Mouse (Mus musculus): ENCODE data around the gene Tecpr2.

Tecpr2 gene

DNA sequence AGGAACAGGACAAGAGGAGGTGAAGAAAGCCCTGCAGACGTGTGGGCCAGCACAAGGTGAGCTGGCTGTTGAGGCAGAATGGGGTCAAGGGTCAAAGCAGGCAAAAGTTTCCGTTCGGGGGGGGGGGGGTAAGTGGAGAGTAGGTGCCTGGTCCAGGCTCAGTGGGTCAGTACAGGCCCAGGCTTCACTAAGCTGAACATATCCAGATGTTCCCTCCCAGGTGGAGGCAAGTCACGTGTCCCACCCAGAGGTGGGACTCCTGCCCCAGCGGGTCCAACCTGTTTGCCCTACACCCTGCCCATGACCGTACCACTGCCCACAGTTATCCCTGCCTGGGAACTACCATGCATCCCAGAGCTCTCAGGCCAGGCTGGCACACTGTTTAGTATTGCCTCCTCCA, 116.7 kb downstream of the Tecpr2 start:
- no peak for ATAC-seq (ENCODE audit: low TSS enrichment)

DNA sequence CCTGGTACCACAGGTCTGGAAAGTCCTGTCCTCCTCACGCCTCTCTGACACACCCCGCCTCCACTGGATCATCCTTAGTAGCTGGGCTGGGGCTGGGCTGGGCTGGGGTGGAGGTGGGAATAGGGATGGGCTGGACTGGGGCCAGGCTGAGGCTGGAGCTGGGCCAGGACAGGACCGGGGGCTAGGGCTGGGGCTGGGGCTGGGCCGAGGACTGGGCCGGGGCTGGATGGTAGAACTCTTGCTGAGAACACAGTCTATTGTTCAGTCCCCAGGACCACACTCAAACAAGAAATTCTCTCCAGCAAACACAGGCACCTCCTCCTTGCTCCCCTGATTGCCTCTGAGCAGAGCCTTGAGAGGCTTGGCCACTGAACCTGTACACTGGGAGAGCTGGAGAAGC, 117.3 kb downstream of the Tecpr2 start:
- no peak for ATAC-seq (ENCODE audit: low TSS enrichment)

DNA sequence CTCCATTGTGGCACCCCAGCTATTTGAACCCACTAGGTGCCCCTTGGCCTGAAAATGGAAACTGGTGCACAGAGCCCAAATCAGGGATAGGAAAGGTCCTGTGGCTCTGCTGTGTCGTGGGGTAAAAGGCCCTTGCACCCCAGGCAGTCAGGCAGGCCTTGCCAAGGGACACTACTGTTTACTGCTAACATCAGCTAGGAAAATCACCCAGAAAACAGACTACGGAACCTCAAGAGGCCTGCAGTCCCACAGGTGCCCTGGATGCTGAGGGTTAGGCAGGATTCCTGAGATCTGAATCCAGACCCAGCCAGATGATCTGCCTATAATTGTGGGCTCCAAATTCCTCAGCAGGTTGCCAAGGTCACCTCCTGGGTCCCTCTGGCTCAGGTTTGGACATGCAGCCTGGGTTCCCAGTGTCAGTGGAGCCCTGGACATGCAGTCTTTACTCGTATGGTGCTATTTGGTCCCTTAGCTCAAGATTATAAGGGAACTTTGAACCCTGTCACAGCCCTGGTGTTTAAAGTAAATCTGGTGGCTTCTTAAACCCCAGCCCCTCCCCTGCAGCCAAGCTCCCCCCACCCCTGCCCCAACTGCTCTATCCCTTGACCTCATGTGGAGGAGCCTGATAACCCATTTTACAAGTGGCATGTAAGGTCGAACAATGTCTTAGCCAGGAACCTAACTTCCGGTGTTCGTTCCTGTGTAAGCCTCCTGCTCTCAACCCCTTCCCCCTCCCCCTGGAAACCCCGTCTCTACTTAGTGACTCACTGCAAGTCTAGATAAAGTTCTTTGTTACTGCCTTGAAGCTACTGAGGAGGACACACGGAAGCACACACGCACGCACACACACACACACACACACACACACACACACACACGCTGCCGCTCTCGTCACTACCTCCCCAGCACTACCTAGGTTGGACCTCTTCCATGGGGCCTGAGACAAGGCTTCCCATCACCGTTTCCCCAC, 118.4 kb downstream of the Tecpr2 start:
- no peak for ATAC-seq (ENCODE audit: low TSS enrichment)

DNA sequence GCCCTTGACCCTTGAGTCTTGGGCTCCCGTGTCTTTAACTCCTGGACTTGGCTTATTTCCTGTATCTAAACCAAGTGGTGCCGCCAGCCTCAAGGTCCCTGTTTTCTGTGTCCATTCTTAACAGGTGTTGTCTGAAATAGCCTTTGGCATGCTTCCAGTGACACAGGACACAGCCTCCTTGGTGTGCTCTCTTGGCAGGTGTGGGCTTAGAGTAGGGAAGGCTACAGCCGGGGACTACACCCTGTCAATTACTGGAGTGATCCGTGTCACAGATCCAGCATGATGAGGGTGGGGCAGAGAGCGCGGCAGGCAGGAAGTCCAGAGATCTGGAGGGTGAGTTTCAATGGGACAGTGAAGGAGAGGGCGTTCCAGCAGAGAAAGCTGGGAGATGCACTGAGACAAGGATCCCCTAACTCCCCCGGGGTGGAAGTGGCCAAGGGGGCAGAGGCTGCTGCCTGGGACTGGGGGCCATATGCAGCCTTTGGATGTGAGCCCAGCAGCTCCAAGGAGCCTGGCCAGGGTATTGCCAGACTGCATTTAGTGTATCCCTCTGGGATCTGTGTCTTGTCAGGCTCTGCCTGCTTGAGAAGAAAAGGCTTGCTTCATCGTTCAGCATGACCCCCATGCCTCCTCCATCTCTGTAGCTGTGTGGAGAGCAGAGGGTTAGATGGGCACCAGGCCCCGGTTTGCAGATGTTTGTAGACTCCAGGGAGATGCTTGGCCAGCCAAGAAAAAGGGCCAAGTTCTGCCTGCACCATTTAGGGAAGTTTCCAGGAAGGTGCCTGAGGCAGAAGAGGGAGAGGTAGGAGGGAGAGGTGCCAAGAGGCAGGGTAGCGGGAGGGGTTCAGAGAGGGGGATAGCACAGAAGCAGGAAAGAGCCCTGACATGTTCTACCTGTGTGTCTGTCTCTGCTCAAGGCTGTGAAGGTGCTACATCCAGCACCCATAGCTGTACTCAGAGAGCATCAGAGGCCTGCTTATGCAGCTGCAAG, 119.7 kb downstream of the Tecpr2 start:
- no peak for ATAC-seq (ENCODE audit: low TSS enrichment)

DNA sequence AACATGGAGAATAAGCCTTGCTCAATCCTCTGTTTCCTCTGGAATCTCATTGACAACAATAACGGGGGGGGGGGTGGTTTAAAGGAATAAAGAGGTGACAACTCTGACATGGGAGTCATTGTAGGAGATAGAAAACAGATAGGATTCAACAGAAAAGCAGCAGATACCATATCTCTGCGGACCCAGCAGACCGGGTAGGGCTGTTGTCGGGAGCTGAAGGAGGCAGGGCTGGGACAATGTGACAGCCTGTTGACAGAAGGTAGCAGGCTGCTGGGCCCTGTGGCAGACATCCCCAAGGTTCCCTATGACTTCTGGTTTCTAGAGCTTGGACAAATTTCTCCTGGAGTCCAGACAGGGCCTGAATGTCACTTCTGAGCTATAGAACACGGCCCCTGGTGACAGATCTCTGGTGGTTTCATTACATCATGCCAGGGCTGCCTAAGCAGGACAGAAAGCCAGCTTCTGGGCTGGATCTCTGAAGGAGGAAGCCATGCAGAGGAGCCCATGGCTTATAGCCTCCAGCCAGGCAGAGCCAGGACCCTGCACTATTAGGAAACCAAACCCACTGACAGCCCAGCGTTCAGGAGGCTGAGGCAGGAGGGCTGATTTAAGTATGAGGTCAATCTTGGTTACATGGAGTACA, 120.7 kb downstream of the Tecpr2 start:
- ATAC-seq (ENCODE audit: low TSS enrichment), result no peak

DNA sequence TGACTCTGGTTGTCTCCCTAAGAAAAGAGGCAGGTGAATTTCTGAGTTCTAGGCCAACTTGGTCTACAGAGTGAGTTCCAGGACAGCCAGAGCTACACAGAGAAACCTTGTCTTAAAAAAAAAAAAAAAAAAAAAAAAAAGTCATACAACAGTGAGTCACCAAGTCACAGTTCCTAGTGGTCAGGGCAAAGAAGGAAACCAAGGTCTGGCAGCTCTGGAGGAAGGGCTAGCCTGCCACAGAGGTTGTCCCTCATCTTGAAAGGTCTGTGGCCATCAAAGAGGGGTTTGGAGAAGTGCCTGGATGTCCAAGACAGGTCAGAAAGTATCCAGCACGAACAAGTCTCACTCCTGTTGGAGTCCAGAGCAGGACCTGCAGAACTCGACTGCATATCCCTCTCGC, 127.7 kb downstream of the Tecpr2 start:
- no peak for ATAC-seq (ENCODE audit: low TSS enrichment)

DNA sequence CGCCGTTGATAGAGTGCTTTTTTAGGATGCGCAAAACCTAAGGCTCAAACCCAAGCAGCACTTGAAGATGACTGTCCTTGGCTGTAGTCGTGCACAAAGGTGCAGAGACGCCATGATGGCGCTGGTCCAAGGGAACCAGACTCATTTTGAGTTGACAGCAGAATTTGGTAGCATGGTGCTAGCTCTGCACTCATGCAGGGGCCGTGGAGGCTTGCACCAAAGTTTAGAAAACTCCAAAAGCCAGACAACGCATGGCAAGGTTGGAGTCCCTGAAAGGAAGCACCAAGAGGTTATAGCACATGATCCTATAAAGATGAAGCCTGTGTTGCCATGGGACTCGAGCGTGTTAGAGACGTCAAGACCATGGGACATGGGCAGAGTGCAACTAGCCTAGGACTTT, 129.0 kb downstream of the Tecpr2 start:
- no peak for ATAC-seq (ENCODE audit: low TSS enrichment)

DNA sequence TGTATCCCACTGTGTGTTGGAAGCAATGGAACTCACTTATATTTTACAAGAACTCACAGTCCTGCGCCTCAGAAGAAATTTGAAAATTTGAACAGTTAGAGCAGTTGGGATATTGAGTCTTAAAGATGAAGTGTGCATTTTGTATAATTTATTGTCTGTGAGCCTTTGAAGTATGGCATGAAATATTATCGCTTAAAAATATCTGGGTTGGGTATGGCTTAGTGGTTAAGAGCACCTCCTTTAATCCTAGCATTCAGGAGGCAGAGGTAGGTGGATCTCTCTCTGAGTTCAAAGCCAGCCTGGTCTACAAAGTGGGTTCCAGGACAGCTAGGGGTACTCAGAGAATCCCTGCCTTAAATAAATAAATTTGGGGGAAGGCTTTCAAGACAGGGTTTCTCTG, 130.0 kb downstream of the Tecpr2 start:
- ATAC-seq (ENCODE audit: low TSS enrichment), result no peak

DNA sequence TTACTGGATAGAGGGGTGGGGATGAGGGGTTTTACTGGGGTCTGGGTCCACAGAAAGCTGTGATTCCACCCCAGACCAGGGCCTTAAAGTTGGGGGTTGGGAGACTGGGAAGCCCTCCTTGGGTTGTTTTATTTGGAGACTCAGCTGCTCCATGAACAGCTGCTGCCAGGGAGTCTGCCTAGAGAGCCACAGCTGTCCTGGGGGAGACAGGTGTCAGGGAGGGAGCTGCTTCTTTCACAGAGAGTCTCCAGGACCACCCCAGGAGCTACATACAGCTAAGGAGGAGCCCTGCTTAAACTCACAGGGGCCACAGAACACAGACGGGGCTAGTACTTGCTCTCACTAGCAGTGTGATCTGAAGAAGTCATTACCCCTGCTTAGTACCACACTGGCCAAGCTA, 132.1 kb downstream of the Tecpr2 start:
- ATAC-seq (ENCODE audit: low TSS enrichment), result no peak

DNA sequence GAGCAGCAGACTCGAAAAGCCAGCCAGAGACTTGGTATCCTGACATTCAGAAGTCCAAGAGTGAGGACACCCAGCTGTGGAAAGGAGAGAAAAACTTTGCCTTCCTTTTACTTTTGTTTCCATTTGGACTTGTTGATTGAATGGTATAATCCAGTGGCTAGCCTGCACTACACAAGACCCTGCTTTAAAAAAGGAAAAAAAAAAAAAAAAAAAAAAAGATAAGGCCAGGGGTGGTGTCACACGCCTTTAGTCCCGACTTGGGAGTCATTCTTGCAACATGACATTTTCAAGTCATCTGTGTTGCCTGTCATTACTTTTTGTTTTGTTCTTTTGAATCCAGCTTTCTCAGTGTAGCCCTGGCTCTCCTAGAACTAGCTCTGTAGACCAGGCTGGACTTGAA, 132.5 kb downstream of the Tecpr2 start:
- ATAC-seq (ENCODE audit: low TSS enrichment), result no peak
